Mouse (Mus musculus) liver, adult 2 months (tissue): ENCODE measurements around the gene BC004004.

Experiments used
- CTCF ChIP-seq: fragments of 200-500 bp; IDR thresholded peaks from 2 replicates; pipeline ENCODE4 v1.5.1; 2011; ENCODE audit warnings: low read depth, low read length, control low read depth
- POLR2A ChIP-seq: fragments of 200-500 bp; IDR thresholded peaks from 2 replicates; pipeline ENCODE4 v1.6.1; 2011; ENCODE audit warnings: low read length, control low read depth; ENCODE audit not compliant: insufficient read depth; ENCODE audit errors: extremely low read depth

DNA sequence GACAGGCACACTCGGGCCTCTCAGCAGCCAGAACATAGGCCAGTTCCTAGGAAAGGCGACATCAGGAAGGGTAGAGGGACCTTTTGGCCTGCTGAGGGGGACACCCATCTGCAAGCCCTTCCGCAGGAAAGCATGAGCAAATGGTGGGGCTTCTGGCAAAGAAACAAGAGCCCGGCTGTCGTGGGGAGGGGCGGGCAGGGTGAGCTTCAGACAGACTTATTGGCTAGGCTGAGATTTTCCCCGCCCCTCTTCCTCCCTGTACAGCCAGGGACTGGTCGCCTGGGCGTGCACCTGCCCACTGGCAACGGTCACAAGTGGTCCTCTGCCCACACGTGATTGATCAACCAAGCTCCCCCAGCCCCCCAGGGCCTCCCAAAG, 87.9 kb downstream of the BC004004 start:
- TF ChIP-seq CTCF = no peak
- no peak for TF ChIP-seq POLR2A
